Mouse (Mus musculus) kidney, embryonic 14.5 days (tissue): ENCODE results near the gene Akr1b10. TPM values are rescaled to one million over a fixed set of nuclear protein-coding genes. Genes with fewer than 3 reads are reported as not detected.

Experiments
- ATAC-seq: fragments of 200-750 bp; cut with Nextera tagmentation; 2 replicates; pipeline ENCODE4 v1.8.0; 2017; ENCODE audit warnings: moderate number of reproducible peaks, mild to moderate bottlenecking, moderate TSS enrichment, moderate library complexity; ENCODE audit not compliant: low FRiP score, low TSS enrichment
- H3K27ac ChIP-seq: fragments of 300-500 bp; sonication (generic); 2 replicates; pipeline ENCODE4 v1.5.1; 2014; ENCODE audit warnings: low read depth, mild to moderate bottlenecking, low read length, moderate library complexity, mixed read lengths
- H3K27me3 ChIP-seq: fragments of 300-500 bp; sonication (generic); 2 replicates; pipeline ENCODE4 v1.6.1; 2014; ENCODE audit warnings: mild to moderate bottlenecking, low read length; ENCODE audit not compliant: control insufficient read depth, insufficient read depth
- H3K36me3 ChIP-seq: fragments of 300-500 bp; sonication (generic); 2 replicates; pipeline ENCODE4 v1.6.1; 2014; ENCODE audit warnings: low read length, mixed read lengths; ENCODE audit not compliant: control insufficient read depth, insufficient read depth
- H3K4me1 ChIP-seq: fragments of 300-500 bp; sonication (generic); 2 replicates; pipeline ENCODE4 v1.6.1; 2014; ENCODE audit warnings: low read length, mixed read lengths; ENCODE audit not compliant: control insufficient read depth, insufficient read depth
- H3K4me2 ChIP-seq: fragments of 300-500 bp; sonication (generic); replicated peaks from 2 replicates; pipeline ENCODE4 v1.6.1; 2014; ENCODE audit warnings: low read depth, mild to moderate bottlenecking, low read length
- H3K4me3 ChIP-seq: fragments of 300-500 bp; sonication (generic); 2 replicates; pipeline ENCODE4 v1.5.1; 2014; ENCODE audit warnings: mild to moderate bottlenecking, low read length
- H3K9ac ChIP-seq: fragments of 300-500 bp; sonication (generic); 2 replicates; pipeline ENCODE4 v1.6.1; 2014; ENCODE audit warnings: low read depth, mild to moderate bottlenecking, low read length, moderate library complexity
- H3K9me3 ChIP-seq: fragments of 300-500 bp; sonication (generic); 2 replicates; pipeline ENCODE4 v1.6.1; 2016; ENCODE audit warnings: low read length; ENCODE audit not compliant: control insufficient read depth
- WGBS: fragments of 180-500 bp; shearing (Covaris S2); extraction: QIAGEN DNeasy Blood & Tissue Kit; methylation state at CpG from one replicate; pipeline ENCODE4 v1.1.7; 2014; 5-methylcytosine and 5-hydroxymethylcytosine counted together
- polyA plus RNA-seq: library from polyadenylated mRNA; unstranded; fragments of >200 nt; fragmentation: Nextera tagmentation; extraction: Ambion mirVana; gene quantifications from 2 replicates; pipeline ENCODE4 v1.2.1, GENCODE M21; 2014

The Akr1b10 gene
- polyA plus RNA-seq, 1 experiment from 2014 or later, result 24.2 TPM

DNA sequence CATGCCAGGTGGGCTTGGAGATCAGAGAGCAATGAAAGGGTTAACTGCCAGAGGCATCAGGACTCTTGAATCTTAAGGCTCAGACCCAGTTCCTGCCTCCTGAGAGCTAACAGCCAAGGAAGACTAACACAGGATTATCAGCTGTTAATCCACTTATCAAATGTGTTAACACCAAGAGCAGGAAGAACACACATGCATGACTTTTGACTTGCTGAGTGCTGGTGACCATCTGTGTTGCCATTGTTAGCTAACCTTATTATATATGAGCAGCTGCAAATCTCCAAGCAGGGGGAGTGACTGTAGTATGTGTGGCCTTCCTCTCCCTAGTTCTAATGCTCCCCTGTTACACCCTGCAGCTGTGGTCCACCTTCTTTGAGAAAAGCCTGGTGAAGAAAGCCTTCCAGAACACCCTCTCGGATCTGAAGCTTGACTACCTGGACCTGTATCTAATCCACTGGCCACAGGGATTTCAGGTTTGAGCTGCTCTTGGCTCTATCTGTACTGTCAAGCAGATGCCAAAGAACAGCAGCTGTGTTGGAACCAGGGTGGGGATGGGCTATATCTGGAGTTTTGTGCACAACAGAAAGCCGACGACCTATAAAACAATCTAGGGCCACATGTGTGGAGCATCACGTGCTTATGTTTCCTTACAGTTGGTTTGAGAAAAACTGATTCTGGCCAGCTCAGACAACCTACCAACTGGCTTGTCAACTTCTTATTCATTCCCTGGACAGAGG is 4.6 kb downstream of the Akr1b10 start:
- no peak overlapping the region for H3K9ac ChIP-seq
- no peak overlapping the region for H3K4me2 ChIP-seq
- H3K9me3 ChIP-seq, result peaks cover 5% of the 10 kb centered on the region; the same call in 1 of the 2 replicates
- peaks cover 4% of the 10 kb centered on the region; the same call in 1 of the 2 replicates for H3K4me1 ChIP-seq
- H3K4me3 ChIP-seq, result no peak overlapping the region
- H3K36me3 ChIP-seq, result peaks cover 17% of the 10 kb centered on the region
- no peaks in the 10 kb centered on the region for H3K27me3 ChIP-seq
- no peak for ATAC-seq
- no peak overlapping the region for H3K27ac ChIP-seq
- 91% methylated on average over 4 of the region's 4 CpGs for WGBS

DNA sequence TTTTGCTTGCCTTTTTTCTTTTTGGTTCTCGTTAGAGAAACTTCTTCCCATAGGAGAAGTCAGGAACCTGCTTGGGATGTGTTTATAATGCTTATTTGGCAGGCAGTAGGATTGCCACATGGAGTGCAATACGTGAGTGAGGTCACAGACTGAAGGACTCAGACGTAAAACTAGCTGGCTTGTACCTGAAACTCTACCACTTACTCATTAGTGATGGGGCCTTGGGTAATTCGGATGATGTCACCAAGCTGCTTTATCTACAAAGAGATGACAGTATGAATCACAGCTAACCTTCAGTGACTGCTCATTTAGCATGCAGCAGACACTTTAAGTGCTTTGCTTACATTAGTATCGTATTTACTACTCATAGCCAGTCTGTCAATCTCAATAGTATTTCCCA is 11.9 kb downstream of the Akr1b10 start:
- no peak overlapping the region for H3K27ac ChIP-seq
- H3K36me3 ChIP-seq, result peaks cover 4% of the 10 kb centered on the region; the same call in 1 of the 2 replicates
- peaks cover 3% of the 10 kb centered on the region; the same call in 1 of the 2 replicates for H3K9me3 ChIP-seq
- H3K4me2 ChIP-seq, result no peak overlapping the region
- no peak overlapping the region for H3K9ac ChIP-seq
- ATAC-seq, result no peak
- WGBS, result 59% methylated on average over 5 of the region's 5 CpGs
- no peaks in the 10 kb centered on the region for H3K4me1 ChIP-seq
- H3K27me3 ChIP-seq, result no peaks in the 10 kb centered on the region
- no peak overlapping the region for H3K4me3 ChIP-seq

DNA sequence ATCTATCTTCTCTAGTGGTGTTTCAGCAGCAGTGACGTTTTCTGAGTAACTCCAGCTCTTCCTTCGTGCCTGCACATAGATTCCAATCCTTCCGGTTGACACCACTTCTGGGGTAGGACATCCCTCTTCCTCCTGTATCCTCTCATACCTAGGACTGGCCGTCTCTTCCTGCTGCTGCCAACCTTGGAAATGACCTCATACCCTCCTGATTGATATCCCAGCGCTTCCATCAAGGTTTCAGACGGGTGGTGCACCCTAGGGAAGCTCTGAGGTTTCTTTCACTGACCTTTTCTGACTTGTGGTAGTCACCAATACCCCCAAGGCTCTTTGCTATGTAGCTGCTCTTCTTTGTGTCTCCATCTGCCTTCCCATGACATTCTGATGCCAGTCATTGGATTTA is 14.4 kb downstream of the Akr1b10 start:
- no peak for ATAC-seq
- Histone ChIP-seq H3K4me2 (no peak overlapping the region), H3K4me3 (no peak overlapping the region), H3K9ac (no peak overlapping the region), H3K27ac (no peak overlapping the region), H3K36me3 (peaks cover 2% of the 10 kb centered on the region; the same call in 1 of the 2 replicates), H3K4me1 (no peaks in the 10 kb centered on the region), H3K27me3 (no peaks in the 10 kb centered on the region), H3K9me3 (no peaks in the 10 kb centered on the region)
- 82% methylated on average over 6 of the region's 6 CpGs for WGBS

DNA sequence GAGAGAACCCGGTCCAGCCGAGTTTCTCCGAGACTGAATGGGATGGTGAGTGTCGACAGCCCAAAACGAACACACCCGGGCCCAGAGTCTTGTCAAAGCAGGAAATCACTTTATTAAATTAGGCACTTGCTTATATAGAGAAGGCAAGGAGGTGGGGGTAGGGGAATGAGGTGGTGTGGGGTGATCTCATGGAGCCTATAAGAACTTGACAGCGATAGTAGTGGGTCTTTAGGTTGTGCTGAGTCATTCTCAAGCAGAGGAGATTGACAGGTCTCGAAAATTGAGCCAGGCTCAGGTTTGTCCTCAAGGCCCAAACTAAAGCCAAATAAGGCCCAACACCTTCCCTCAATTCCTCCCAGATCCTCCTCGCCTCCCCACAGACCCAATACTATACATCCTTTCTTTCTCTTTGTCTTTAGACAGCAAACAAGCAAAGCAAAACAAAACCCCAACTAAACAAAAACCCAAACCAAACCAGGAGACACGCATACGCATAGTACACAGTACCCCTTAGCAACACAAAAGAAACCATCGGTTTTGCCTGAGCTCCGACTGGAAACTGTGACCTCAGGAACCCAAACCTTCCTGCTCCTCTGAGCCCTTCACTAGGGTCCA is 15.7 kb downstream of the Akr1b10 start:
- Histone ChIP-seq H3K4me3 (no peak overlapping the region), H3K36me3 (0 out of 2 replicates have a peak, but pooled peaks cover 2% of the 10 kb centered on the region), H3K27me3 (no peaks in the 10 kb centered on the region), H3K27ac (no peak overlapping the region), H3K4me2 (no peak overlapping the region), H3K9me3 (no peaks in the 10 kb centered on the region), H3K9ac (no peak overlapping the region), H3K4me1 (no peaks in the 10 kb centered on the region)
- WGBS, result 91% methylated on average over 13 of the region's 13 CpGs
- ATAC-seq, result no peak

DNA sequence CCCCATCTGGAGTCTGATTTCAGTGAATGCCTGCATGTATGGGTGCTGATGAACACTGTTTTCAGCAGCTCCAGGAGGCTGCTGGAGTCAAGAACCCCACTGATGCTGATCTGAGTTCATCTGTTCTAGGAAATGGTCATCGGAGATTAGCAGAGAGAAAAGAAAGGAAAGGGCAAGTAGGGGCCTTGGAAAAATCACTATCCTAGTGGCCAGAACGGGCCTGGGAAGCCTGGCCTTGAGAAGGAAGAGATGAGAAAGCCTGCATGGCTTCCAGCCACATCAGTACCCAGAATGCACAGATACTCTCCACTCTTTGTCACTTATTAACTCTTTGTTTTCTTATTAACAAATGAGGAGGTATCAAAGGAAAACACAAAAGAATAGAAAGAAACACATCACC is 16.7 kb downstream of the Akr1b10 start:
- Histone ChIP-seq H3K27ac (no peak overlapping the region), H3K4me1 (no peaks in the 10 kb centered on the region), H3K4me3 (no peak overlapping the region), H3K9me3 (no peaks in the 10 kb centered on the region), H3K27me3 (no peaks in the 10 kb centered on the region), H3K9ac (no peak overlapping the region), H3K4me2 (no peak overlapping the region), H3K36me3 (0 out of 2 replicates have a peak, but pooled peaks cover 2% of the 10 kb centered on the region)
- no peak for ATAC-seq
- WGBS, result 96% methylated on average over 2 of the region's 2 CpGs

DNA sequence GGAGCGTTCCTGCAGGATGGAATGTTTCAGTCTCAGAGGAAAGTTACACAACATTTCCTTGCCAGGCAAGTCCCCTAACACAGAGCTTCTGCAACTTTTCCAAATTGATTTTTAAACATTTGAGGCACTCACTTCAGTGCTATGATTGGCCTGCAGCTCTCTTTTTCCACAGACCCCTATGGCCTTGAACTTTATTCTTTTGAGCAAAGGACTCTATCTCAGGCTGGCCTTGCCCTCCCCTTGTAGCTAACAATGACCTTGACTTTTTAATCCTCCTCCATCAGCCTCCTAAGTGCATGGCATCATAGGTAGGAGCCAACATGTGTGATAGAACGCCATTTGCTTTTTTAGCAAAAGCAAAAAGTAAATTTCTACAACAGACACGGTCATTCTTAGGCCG is 22.7 kb downstream of the Akr1b10 start:
- ATAC-seq, result no peak
- Histone ChIP-seq H3K27me3 (no peaks in the 10 kb centered on the region), H3K4me1 (no peaks in the 10 kb centered on the region), H3K9ac (no peak overlapping the region), H3K4me3 (no peak overlapping the region), H3K4me2 (no peak overlapping the region), H3K36me3 (no peaks in the 10 kb centered on the region), H3K9me3 (peaks cover 3% of the 10 kb centered on the region; the same call in 1 of the 2 replicates), H3K27ac (no peak overlapping the region)
- WGBS, result 92% methylated on average over 4 of the region's 4 CpGs

DNA sequence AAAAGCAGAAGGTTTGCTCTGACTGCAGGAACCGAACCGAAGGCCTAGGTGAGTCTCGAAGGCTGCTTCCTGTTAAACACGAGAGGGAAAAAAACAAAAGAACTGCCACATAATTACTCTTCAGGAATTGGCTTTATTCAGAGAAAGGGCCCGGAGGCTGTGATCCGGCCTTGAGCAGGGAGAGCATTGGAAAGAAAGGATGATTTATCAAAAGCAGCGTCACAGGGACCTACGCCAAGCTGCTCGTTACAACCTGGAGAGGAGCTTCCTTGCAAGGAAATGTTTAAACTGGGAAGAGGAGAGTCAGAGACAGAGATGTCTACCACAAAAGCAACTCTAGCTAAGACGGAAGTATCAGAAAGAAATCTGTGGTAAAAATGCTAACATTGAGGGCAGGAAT is 23.4 kb downstream of the Akr1b10 start:
- peaks cover 3% of the 10 kb centered on the region; the same call in 1 of the 2 replicates for H3K9me3 ChIP-seq
- H3K27ac ChIP-seq, result no peak overlapping the region
- WGBS, result 81% methylated on average over 10 of the region's 10 CpGs
- no peak overlapping the region for H3K4me2 ChIP-seq
- no peaks in the 10 kb centered on the region for H3K27me3 ChIP-seq
- no peaks in the 10 kb centered on the region for H3K36me3 ChIP-seq
- ATAC-seq, result no peak
- H3K4me3 ChIP-seq, result no peak overlapping the region
- no peak overlapping the region for H3K9ac ChIP-seq
- H3K4me1 ChIP-seq, result peaks cover 3% of the 10 kb centered on the region; the same call in 1 of the 2 replicates

DNA sequence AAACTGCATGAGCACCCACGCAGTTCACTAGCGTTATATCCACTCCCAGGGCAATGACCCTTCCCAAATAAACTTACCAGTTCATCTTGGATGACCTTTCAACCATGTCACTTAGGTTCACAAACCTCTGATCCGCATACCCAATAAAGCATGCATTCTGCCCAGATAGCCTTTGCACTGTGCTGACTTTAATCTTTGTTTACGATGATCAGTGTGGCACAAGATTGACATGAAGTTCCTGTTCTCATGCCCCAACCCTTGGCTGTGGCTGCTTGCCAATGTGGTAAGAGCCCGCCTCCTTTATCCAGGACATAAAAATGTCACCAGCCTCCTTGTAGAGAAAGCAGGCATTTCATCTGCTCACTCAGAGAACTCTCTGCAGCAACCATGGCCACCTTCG is 28.0 kb downstream of the Akr1b10 start, which contains the start of gene Akr1b7:
Akr1b7 (plus strand) TSS at position 312 of the 400 bp plus-strand sequence.
- Histone ChIP-seq H3K9me3 (no peaks in the 10 kb centered on the region), H3K4me1 (peaks cover 3% of the 10 kb centered on the region; the same call in 1 of the 2 replicates), H3K36me3 (no peaks in the 10 kb centered on the region), H3K27ac (no peak within 1 kb of the TSS), H3K27me3 (no peaks in the 10 kb centered on the region), H3K9ac (no peak within 1 kb of the TSS), H3K4me3 (no peak within 1 kb of the TSS), H3K4me2 (no peak within 1 kb of the TSS)
- no peak for ATAC-seq
- WGBS, result 17% methylated on average over 6 of the region's 6 CpGs

DNA sequence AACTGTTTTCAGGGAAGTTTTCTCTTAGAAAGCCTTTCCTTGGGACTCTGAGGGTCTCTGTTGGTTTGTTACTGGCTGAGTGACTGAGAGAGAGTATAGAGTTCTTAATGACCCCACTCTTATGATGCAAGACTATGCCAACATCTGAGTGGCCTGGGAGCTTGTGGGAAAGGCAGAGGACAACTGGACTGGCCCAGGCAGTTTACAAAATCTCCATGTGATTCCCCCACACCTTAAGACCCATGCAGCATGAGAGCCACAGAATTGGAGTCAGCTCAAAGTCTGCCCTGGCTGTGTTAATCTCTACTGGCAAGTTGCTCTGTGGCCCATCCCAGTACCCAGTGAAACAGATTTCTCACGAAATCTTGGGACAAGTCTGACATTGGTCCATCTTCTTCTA is 28.7 kb downstream of the Akr1b10 start:
- Histone ChIP-seq H3K27me3 (no peaks in the 10 kb centered on the region), H3K36me3 (no peaks in the 10 kb centered on the region), H3K4me2 (no peak overlapping the region), H3K27ac (no peak overlapping the region), H3K9ac (no peak overlapping the region), H3K4me3 (no peak overlapping the region), H3K9me3 (no peaks in the 10 kb centered on the region), H3K4me1 (peaks cover 3% of the 10 kb centered on the region; the same call in 1 of the 2 replicates)
- 83% methylated on average over 1 of the region's 1 CpGs for WGBS
- ATAC-seq, result no peak
